Mouse (Mus musculus) intestine, postnatal 0 days (tissue): ENCODE results near the gene Zhx3. TPM values are rescaled to one million over a fixed set of nuclear protein-coding genes. Genes with fewer than 3 reads are reported as not detected.

ENCODE experiments used
- ATAC-seq: fragments of 200-750 bp; cut with Nextera tagmentation; 2 replicates; pipeline ENCODE4 v1.8.0; 2017; ENCODE audit warnings: mild to moderate bottlenecking, moderate TSS enrichment, moderate library complexity
- H3K27ac ChIP-seq: fragments of 300-500 bp; sonication (generic); 2 replicates; pipeline ENCODE4 v1.5.1; 2014; ENCODE audit warnings: mild to moderate bottlenecking, low read depth, low read length, moderate library complexity
- H3K27me3 ChIP-seq: fragments of 300-500 bp; sonication (generic); replicated peaks from 2 replicates; pipeline ENCODE4 v1.6.1; 2014; ENCODE audit warnings: low read length, mixed read lengths; ENCODE audit not compliant: control insufficient read depth, insufficient read depth
- H3K36me3 ChIP-seq: fragments of 300-500 bp; sonication (generic); 2 replicates; pipeline ENCODE4 v1.6.1; 2014; ENCODE audit warnings: mild to moderate bottlenecking, moderate library complexity; ENCODE audit not compliant: control insufficient read depth, insufficient read depth
- H3K4me1 ChIP-seq: fragments of 300-500 bp; sonication (generic); replicated peaks from 2 replicates; pipeline ENCODE4 v1.6.1; 2014; ENCODE audit warnings: antibody characterized with exemption, low read length, mixed read lengths; ENCODE audit not compliant: control insufficient read depth, insufficient read depth
- H3K4me2 ChIP-seq: fragments of 300-500 bp; sonication (generic); replicated peaks from 2 replicates; pipeline ENCODE4 v1.6.1; 2014; ENCODE audit warnings: low read depth, mild to moderate bottlenecking, moderate library complexity
- H3K4me3 ChIP-seq: fragments of 300-500 bp; sonication (generic); 2 replicates; pipeline ENCODE4 v1.5.1; 2014; ENCODE audit warnings: low read depth, low read length
- H3K9ac ChIP-seq: fragments of 300-500 bp; sonication (generic); 2 replicates; pipeline ENCODE4 v1.6.1; 2014; ENCODE audit warnings: mild to moderate bottlenecking, low read depth, low read length
- H3K9me3 ChIP-seq: fragments of 300-500 bp; sonication (generic); 2 replicates; pipeline ENCODE4 v1.6.1; 2016; ENCODE audit warnings: mixed run types; ENCODE audit not compliant: control insufficient read depth
- CTCF ChIP-seq: sonication (generic); IDR thresholded peaks from 2 replicates; pipeline ENCODE4 v1.5.1; 2016; ENCODE audit warnings: low read depth, mild to moderate bottlenecking, control low read depth, antibody characterized with exemption, moderate library complexity
- WGBS: fragments of 180-500 bp; shearing (Covaris S2); extraction: QIAGEN DNeasy Blood & Tissue Kit; methylation state at CpG from one replicate; pipeline ENCODE4 v1.1.7; 2014; 5-methylcytosine and 5-hydroxymethylcytosine counted together
- polyA plus RNA-seq: library from polyadenylated mRNA; unstranded; fragments of >200 nt; fragmentation: Nextera tagmentation; extraction: Ambion mirVana; gene quantifications from 2 replicates; pipeline ENCODE4 v1.2.1, GENCODE M21; 2015

Gene Zhx3
- polyA plus RNA-seq, 1 experiment from 2014 or later = 3.5 TPM

GRCm38 (mm10) chr2:160906101-160906500 is 33.3 kb upstream of the Zhx3 start:
- ATAC-seq = no peak
- Histone ChIP-seq H3K9me3 (no peaks in the 10 kb centered on the region), H3K9ac (no peak overlapping the region), H3K36me3 (peaks cover 5% of the 10 kb centered on the region), H3K27ac (no peak overlapping the region), H3K27me3 (peaks cover 3% of the 10 kb centered on the region; the same call in 1 of the 2 replicates), H3K4me1 (no peaks in the 10 kb centered on the region), H3K4me2 (no peak overlapping the region), H3K4me3 (no peak overlapping the region)
- TF ChIP-seq CTCF = no peak
- 75% methylated on average over 5 of the region's 5 CpGs for WGBS

GRCm38 (mm10) chr2:160905301-160905700 is 32.5 kb upstream of the Zhx3 start:
- 94% methylated on average over 12 of the region's 12 CpGs for WGBS
- Histone ChIP-seq H3K4me2 (no peak overlapping the region), H3K9ac (no peak overlapping the region), H3K4me1 (no peaks in the 10 kb centered on the region), H3K4me3 (no peak overlapping the region), H3K36me3 (peaks cover 9% of the 10 kb centered on the region), H3K9me3 (no peaks in the 10 kb centered on the region), H3K27me3 (no peaks in the 10 kb centered on the region), H3K27ac (no peak overlapping the region)
- no peak for ATAC-seq
- TF ChIP-seq CTCF = no peak

GRCm38 (mm10) chr2:160901656-160902412 is 29.0 kb upstream of the Zhx3 start:
- Histone ChIP-seq H3K27ac (no peak overlapping the region), H3K4me2 (no peak overlapping the region), H3K9me3 (no peaks in the 10 kb centered on the region), H3K4me1 (no peaks in the 10 kb centered on the region), H3K9ac (no peak overlapping the region), H3K36me3 (peaks cover 31% of the 10 kb centered on the region), H3K27me3 (no peaks in the 10 kb centered on the region), H3K4me3 (no peak overlapping the region)
- no peak for ATAC-seq
- 75% methylated on average over 7 of the region's 7 CpGs for WGBS
- no peak for TF ChIP-seq CTCF

- Histone ChIP-seq H3K27me3 (no peaks in the 10 kb centered on the region), H3K9ac (no peak overlapping the region), H3K4me2 (no peak overlapping the region), H3K9me3 (no peaks in the 10 kb centered on the region), H3K4me3 (no peak overlapping the region), H3K36me3 (peaks cover 13% of the 10 kb centered on the region), H3K27ac (no peak overlapping the region), H3K4me1 (0 out of 2 replicates have a peak, but pooled peaks cover 2% of the 10 kb centered on the region)
- ATAC-seq = peak; percentile 9; the same call in 1 of the 2 replicates
- TF ChIP-seq CTCF = no peak
- 66% methylated on average over 9 of the region's 9 CpGs for WGBS
These were observed 18.9 kb upstream of the Zhx3 start for GRCm38 (mm10) chr2:160891697-160892096.

- peaks cover 8% of the 10 kb centered on the region for H3K36me3 ChIP-seq
- H3K4me3 ChIP-seq = no peak overlapping the region
- 50% methylated on average over 5 of the region's 5 CpGs for WGBS
- no peak overlapping the region; the same call in 1 of the 2 replicates for H3K27ac ChIP-seq
- no peaks in the 10 kb centered on the region for H3K9me3 ChIP-seq
- TF ChIP-seq CTCF = no peak
- H3K4me1 ChIP-seq = 0 out of 2 replicates have a peak, but pooled peaks cover 2% of the 10 kb centered on the region
- no peak for ATAC-seq
- no peak overlapping the region for H3K4me2 ChIP-seq
- H3K9ac ChIP-seq = no peak overlapping the region
- H3K27me3 ChIP-seq = no peaks in the 10 kb centered on the region
These were observed 18.2 kb upstream of the Zhx3 start for GRCm38 (mm10) chr2:160891045-160891444.

GRCm38 (mm10) chr2:160887859-160888258 is 15.1 kb upstream of the Zhx3 start:
- peak; percentile 93 for ATAC-seq
- Histone ChIP-seq H3K9ac (peak overlapping the region; percentile 70), H3K4me1 (0 out of 2 replicates have a peak, but pooled peaks cover 2% of the 10 kb centered on the region), H3K27ac (peak overlapping the region; percentile 93), H3K4me3 (peak overlapping the region; percentile 48), H3K27me3 (no peaks in the 10 kb centered on the region), H3K36me3 (no peaks in the 10 kb centered on the region), H3K4me2 (peak overlapping the region; percentile 69), H3K9me3 (no peaks in the 10 kb centered on the region)
- 1% methylated on average over 26 of the region's 26 CpGs for WGBS
- TF ChIP-seq CTCF = no peak
